Mouse (Mus musculus) heart, embryonic 14.5 days (tissue): Measurements from ENCODE around the gene Iqcd. TPM values are rescaled to one million over a fixed set of nuclear protein-coding genes. Genes with fewer than 3 reads are reported as not detected.
A peak's percentile ranks its signal among the peaks of the same experiment; 100 is the strongest.

Source experiments
- ATAC-seq: fragments of 200-750 bp; cut with Nextera tagmentation; 2 replicates; pipeline ENCODE4 v1.8.0; 2017; ENCODE audit warnings: low read depth, moderate TSS enrichment; ENCODE audit not compliant: insufficient number of reproducible peaks, insufficient read depth, low FRiP score
- H3K27ac ChIP-seq, 2 experiments: fragments of 200-500 bp in 1 of 2; fragments of 300-500 bp in 1 of 2; sonication (generic) in 1 of 2; replicated peaks in 1 of 2; 2 replicates each; pipeline ENCODE4 v1.5.1; 2012 to 2014; ENCODE audit warnings: low read depth in 2 of 2, low read length in 2 of 2, control low read depth in 1 of 2, mild to moderate bottlenecking in 1 of 2, mixed read lengths in 1 of 2; ENCODE audit not compliant: control insufficient read depth in 1 of 2, insufficient read depth in 1 of 2
- H3K27me3 ChIP-seq: fragments of 300-500 bp; sonication (generic); 2 replicates; pipeline ENCODE4 v1.6.1; 2014; ENCODE audit warnings: mild to moderate bottlenecking, low read length, control low read depth; ENCODE audit not compliant: control insufficient read depth, insufficient read depth
- H3K36me3 ChIP-seq: fragments of 300-500 bp; sonication (generic); 2 replicates; pipeline ENCODE4 v1.6.1; 2014; ENCODE audit warnings: mild to moderate bottlenecking, control low read depth, low read length, mixed read lengths; ENCODE audit not compliant: control insufficient read depth, insufficient read depth
- H3K4me1 ChIP-seq, 2 experiments: fragments of 200-500 bp in 1 of 2; fragments of 300-500 bp in 1 of 2; sonication (generic) in 1 of 2; 2 replicates each; pipeline ENCODE4 v1.6.1; 2012 to 2014; ENCODE audit warnings: low read length in 2 of 2, control low read depth in 1 of 2, mixed read lengths in 1 of 2; ENCODE audit not compliant: control insufficient read depth in 2 of 2, insufficient read depth in 2 of 2
- H3K4me2 ChIP-seq: fragments of 300-500 bp; sonication (generic); 2 replicates; pipeline ENCODE4 v1.6.1; 2014; ENCODE audit warnings: mild to moderate bottlenecking, low read length
- H3K4me3 ChIP-seq, 2 experiments: fragments of 200-500 bp in 1 of 2; fragments of 300-500 bp in 1 of 2; sonication (generic) in 1 of 2; 2 replicates each; pipeline ENCODE4 v1.5.1; 2012 to 2014; ENCODE audit warnings: low read length in 2 of 2, mild to moderate bottlenecking in 2 of 2, control low read depth in 1 of 2, low read depth in 1 of 2, moderate library complexity in 1 of 2; ENCODE audit not compliant: control insufficient read depth in 1 of 2, insufficient read depth in 1 of 2
- H3K9ac ChIP-seq: fragments of 300-500 bp; sonication (generic); 2 replicates; pipeline ENCODE4 v1.6.1; 2014; ENCODE audit warnings: mild to moderate bottlenecking, low read length
- H3K9me3 ChIP-seq: fragments of 300-500 bp; sonication (generic); 2 replicates; pipeline ENCODE4 v1.6.1; 2016; ENCODE audit warnings: low read length, control low read depth; ENCODE audit not compliant: control insufficient read depth
- WGBS: fragments of 180-500 bp; shearing (Covaris S2); extraction: QIAGEN DNeasy Blood & Tissue Kit; methylation state at CpG from one replicate; pipeline ENCODE4 v1.1.7; 2014; 5-methylcytosine and 5-hydroxymethylcytosine counted together
- polyA plus RNA-seq: library from polyadenylated mRNA; unstranded; fragments of >200 nt; fragmentation: Nextera tagmentation; extraction: Ambion mirVana; gene quantifications from 2 replicates; pipeline ENCODE4 v1.2.1, GENCODE M21; 2014

Gene Iqcd
- polyA plus RNA-seq, 1 experiment from 2014 or later, result 0.43 TPM

DNA sequence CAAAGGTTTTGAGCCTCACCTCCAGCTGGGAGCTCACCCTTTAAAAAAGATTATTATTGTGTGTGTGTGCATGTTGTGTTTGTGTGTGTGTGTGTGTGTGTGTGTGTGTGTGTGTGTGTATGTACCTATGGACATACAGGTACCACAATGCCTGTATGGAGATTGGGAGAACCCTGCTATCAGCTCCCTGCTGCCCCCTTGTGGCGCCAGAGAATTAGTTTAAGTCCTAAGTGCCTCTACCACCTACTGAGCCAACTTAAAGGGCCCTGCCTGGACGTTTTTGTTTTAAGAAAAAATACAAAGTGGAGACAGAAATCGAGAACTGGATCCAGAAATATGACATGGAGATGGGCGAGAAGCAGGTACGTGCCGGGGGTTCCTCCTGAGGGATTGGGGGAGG lies 16.0 kb downstream of the Iqcd start:
- H3K4me1 ChIP-seq, result peaks cover 18 to 21% of the 10 kb centered on the region in 2 experiments
- H3K27me3 ChIP-seq, result 0 out of 2 replicates have a peak, but pooled peaks cover 4% of the 10 kb centered on the region
- 0 out of 2 replicates have a peak, but pooled peaks cover 11% of the 10 kb centered on the region for H3K36me3 ChIP-seq
- H3K27ac ChIP-seq, result no peak overlapping the region
- 1% methylated on average over 6 of the region's 6 CpGs for WGBS
- 0 out of 2 replicates have a peak overlapping the region, but pooled peaks have one; percentile 27 for H3K9ac ChIP-seq
- peak overlapping the region; percentile 68 for H3K4me2 ChIP-seq
- ATAC-seq, result no peak
- H3K9me3 ChIP-seq, result no peaks in the 10 kb centered on the region
- peak overlapping the region in 1 of 2 experiments; percentile 32; a peak in 2 of 4 replicates for H3K4me3 ChIP-seq

DNA sequence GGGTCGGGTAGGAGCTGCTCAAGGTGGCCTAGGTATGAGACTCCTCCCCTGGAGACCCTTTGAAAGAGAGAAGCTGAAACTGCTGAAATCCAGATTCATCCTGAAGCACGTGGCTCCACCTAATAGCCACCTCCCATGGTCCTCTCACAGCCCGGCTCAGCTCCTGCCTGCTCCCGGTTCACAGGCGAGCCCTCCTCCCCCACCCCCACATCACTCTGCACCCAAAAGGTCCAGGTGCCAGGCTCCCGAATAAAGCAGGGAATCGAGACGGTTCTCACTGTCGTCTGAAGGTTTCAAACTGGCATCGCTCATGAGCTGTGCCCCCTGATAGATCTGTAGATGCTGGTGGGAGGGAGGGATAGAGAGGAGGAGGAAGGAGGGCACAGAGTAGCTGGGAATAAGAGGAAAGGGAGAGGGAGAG lies 16.4 kb downstream of the Iqcd start:
- H3K9me3 ChIP-seq, result no peaks in the 10 kb centered on the region
- peak overlapping the region; percentile 30 to 32 for H3K4me3 ChIP-seq
- H3K27me3 ChIP-seq, result no peaks in the 10 kb centered on the region
- H3K9ac ChIP-seq, result 0 out of 2 replicates have a peak overlapping the region, but pooled peaks have one; percentile 27
- ATAC-seq, result no peak
- H3K4me1 ChIP-seq, result peaks cover 17 to 19% of the 10 kb centered on the region in 2 experiments
- H3K27ac ChIP-seq, result no peak overlapping the region
- peak overlapping the region; percentile 68 for H3K4me2 ChIP-seq
- H3K36me3 ChIP-seq, result 0 out of 2 replicates have a peak, but pooled peaks cover 12% of the 10 kb centered on the region
- 3% methylated on average over 10 of the region's 10 CpGs for WGBS

DNA sequence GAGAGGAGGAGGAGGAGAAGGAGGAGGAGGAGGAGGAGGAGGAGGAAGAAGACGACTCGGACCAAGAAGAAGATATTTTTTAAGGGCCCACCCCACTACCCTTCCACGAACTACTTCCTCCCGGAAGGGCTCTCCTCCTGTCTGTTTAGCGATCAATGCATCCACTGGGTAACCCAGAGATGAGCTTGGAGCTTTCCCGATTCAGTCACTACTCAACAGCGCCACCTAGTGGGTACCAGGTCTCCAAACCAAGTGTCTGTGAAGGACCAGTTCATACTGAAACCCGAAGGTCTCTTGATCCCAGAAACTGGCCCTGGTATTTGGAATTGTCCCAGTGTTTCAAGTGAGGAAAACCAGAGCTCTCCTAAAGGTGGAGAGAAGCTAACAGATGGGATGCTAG lies 16.9 kb downstream of the Iqcd start:
- no peaks in the 10 kb centered on the region for H3K9me3 ChIP-seq
- no peak overlapping the region for H3K27ac ChIP-seq
- peak overlapping the region; percentile 68 for H3K4me2 ChIP-seq
- H3K4me3 ChIP-seq, result peak overlapping the region in 1 of 2 experiments; percentile 32; a peak in 2 of 4 replicates
- no peak; the same call in 1 of the 2 replicates for ATAC-seq
- 2% methylated on average over 8 of the region's 8 CpGs for WGBS
- no peaks in the 10 kb centered on the region for H3K27me3 ChIP-seq
- H3K9ac ChIP-seq, result no peak overlapping the region
- H3K36me3 ChIP-seq, result 0 out of 2 replicates have a peak, but pooled peaks cover 12% of the 10 kb centered on the region
- H3K4me1 ChIP-seq, result peaks cover 12 to 15% of the 10 kb centered on the region in 2 experiments

DNA sequence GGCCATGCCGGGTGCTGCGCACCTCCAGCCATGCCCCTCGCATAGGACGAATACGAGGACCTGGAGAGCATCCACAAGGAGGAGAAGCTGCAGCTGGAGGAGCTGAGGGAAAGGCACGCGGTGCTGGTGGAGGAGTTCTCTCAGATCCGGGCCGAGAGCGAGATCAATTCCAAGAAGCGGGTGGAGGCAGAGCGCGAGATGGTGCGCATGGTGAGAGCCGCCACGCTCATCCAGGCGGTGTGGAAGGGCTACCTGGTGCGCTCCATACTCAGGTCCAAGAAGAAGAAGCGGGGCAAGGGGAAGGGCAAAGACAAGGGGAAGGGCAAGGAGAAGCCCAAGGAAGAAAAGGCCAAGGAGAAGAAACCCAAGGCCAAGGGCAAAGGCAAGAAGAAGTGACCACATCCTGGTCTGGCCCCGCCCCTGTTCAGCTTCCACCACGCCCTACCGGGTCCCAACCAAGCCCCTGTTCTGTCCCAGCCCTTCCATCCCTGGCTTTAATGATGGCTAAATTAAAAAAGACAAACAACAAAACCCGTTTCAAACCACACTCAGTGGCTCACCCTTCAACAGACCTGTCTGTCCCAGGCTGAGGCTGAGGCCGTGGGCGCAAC lies 17.9 kb downstream of the Iqcd start:
- 64% methylated on average over 25 of the region's 25 CpGs for WGBS
- no peak for ATAC-seq

DNA sequence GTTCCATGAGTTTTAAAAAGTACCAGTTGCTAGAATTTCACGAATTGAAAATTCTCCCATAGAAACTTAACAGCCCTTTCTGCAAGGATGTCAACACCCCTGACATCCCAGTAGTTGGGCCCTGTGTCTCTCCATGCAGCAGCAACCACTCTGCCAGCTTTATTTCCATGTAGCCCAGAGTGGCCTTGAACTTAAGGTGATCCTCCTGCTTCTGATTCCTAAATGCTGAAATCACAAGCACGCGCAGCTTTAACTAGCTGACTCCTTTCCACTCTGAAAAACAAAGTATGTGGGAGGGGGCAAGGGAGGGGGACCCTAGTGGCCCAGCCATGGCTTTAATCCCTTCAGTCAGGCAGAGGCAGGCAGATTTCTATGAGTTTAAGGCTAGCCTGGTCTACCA lies 18.5 kb downstream of the Iqcd start:
- Histone ChIP-seq H3K4me1 (peaks cover 13 to 18% of the 10 kb centered on the region in 2 experiments), H3K4me3 (no peak overlapping the region), H3K36me3 (0 out of 2 replicates have a peak, but pooled peaks cover 12% of the 10 kb centered on the region), H3K4me2 (no peak overlapping the region), H3K27me3 (no peaks in the 10 kb centered on the region), H3K9me3 (no peaks in the 10 kb centered on the region), H3K27ac (no peak overlapping the region), H3K9ac (no peak overlapping the region)
- WGBS, result 71% methylated on average over 3 of the region's 3 CpGs
- ATAC-seq, result no peak

More for the DNA sequence above, 17.9 kb downstream of the Iqcd start:
- Histone ChIP-seq H3K4me2 (no peak overlapping the region), H3K27ac (no peak overlapping the region), H3K9ac (no peak overlapping the region), H3K4me3 (no peak overlapping the region), H3K9me3 (no peaks in the 10 kb centered on the region), H3K4me1 (peaks cover 13 to 15% of the 10 kb centered on the region in 2 experiments), H3K27me3 (no peaks in the 10 kb centered on the region), H3K36me3 (0 out of 2 replicates have a peak, but pooled peaks cover 12% of the 10 kb centered on the region)

DNA sequence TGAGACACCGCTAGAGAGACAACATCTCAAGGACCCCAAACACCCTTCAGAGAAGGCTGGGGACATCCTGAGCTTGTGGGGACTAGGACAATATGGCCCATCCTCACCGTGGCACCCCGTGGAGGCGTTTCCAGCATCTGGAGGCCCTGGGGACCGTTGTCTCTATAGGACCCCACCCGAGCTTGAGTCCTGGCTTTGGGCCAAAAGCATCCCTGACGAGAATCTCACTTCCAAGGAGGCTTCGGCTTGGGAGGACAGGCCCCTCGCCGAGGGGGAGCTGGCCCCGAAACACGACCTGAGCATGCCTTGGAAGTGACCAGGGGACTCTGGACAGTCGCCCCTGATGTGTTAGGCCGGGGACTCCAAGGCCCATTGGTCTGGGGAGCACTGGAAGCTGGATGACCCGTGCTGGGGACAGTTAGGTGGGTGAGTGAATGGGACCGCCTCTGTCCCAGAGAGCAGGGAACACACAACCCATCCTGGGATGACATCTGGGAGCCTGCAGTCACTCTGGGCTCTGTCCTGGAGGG lies 20.5 kb downstream of the Iqcd start:
- Histone ChIP-seq H3K27ac (no peak overlapping the region), H3K27me3 (no peaks in the 10 kb centered on the region), H3K4me1 (peaks cover 16 to 23% of the 10 kb centered on the region in 2 experiments), H3K4me2 (no peak overlapping the region), H3K36me3 (0 out of 2 replicates have a peak, but pooled peaks cover 12% of the 10 kb centered on the region), H3K9ac (no peak overlapping the region), H3K4me3 (no peak overlapping the region), H3K9me3 (no peaks in the 10 kb centered on the region)
- WGBS, result 77% methylated on average over 16 of the region's 16 CpGs
- ATAC-seq, result no peak

DNA sequence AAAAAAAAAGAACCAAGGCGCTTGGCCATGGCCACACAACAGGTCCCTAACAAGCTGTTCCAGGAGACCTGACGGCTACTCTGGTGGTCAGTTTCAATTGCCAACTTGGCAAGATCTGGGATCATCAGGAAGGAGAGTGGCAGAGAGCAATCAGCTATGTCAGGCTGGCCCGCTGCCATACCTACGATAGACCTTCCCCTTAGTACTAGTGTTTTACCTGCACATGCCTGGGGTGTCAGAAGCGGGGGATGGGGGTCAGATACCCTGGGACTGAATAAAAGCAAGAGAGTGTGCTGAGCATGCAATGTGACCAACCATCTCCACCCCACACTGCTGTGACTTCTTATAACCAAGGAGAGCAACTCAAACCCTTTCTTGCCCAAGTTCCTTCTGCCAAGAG lies 22.1 kb downstream of the Iqcd start:
- Histone ChIP-seq H3K27me3 (no peaks in the 10 kb centered on the region), H3K9ac (peak overlapping the region; percentile 75; the same call in 1 of the 2 replicates), H3K9me3 (no peaks in the 10 kb centered on the region), H3K27ac (no peak overlapping the region), H3K4me2 (peak overlapping the region; percentile 94; the same call in 1 of the 2 replicates), H3K4me1 (peaks cover 12 to 18% of the 10 kb centered on the region in 2 experiments), H3K36me3 (0 out of 2 replicates have a peak, but pooled peaks cover 12% of the 10 kb centered on the region), H3K4me3 (no peak overlapping the region)
- no peak for ATAC-seq
- WGBS, result 89% methylated on average over 5 of the region's 5 CpGs
